Mouse (Mus musculus): ENCODE data around the gene Coq8b. TPM values are rescaled to one million over a fixed set of nuclear protein-coding genes. Genes with fewer than 3 reads are reported as not detected.

The Coq8b gene
- total RNA-seq, 1 experiment: 12.8 TPM

GRCm38 (mm10) chr7:27305091-27305730, 72.4 kb downstream of the Coq8b start:
- DNase-seq (ENCODE audit: low read depth, low spot score): no peak
- no peak for TF ChIP-seq CHD2 (IDR thresholded peaks at IDR 0.05; ENCODE audit: low read depth, low read length)
- no peak for TF ChIP-seq ZC3H11A (IDR thresholded peaks at IDR 0.05; ENCODE audit: borderline replicate concordance, low read depth, low read length)
- TF ChIP-seq MAFK (IDR thresholded peaks at IDR 0.05; ENCODE audit: insufficient read depth, low read depth, low read length): no peak
- no peak for TF ChIP-seq ZNF384 (IDR thresholded peaks at IDR 0.05; ENCODE audit: low read depth, low read length)
- TF ChIP-seq HCFC1 (IDR thresholded peaks at IDR 0.05; ENCODE audit: borderline replicate concordance, insufficient read depth, low read length): no peak
- in situ Hi-C loops (cut with MboI; ENCODE audit: low sequenced_read_pairs in 2 of 2, unreplicated experiment in 2 of 2): no loop called here
- Histone ChIP-seq H3K36me3 (ENCODE audit: control insufficient read depth, insufficient read depth, low read length, poor library complexity, severe bottlenecking) (peaks cover 14% of the 10 kb centered on the region), H3K27ac (ENCODE audit: insufficient read depth, low read depth, low read length, poor library complexity, severe bottlenecking) (peak overlapping the region; percentile 20; the same call in 1 of the 2 replicates), H3K4me1 (ENCODE audit: control insufficient read depth in 2 of 2, insufficient read depth in 2 of 2, low read length in 2 of 2, poor library complexity in 1 of 2) (peaks cover 7 to 16% of the 10 kb centered on the region in 2 experiments), H3K9me3 (ENCODE audit: control insufficient read depth, insufficient read depth, low read depth, low read length) (no peaks in the 10 kb centered on the region), H3K9ac (ENCODE audit: insufficient read depth, low read depth, low read length, poor library complexity, severe bottlenecking) (0 out of 2 replicates have a peak overlapping the region, but pooled peaks have one; percentile 13), H3K4me3 (ENCODE audit: insufficient read depth in 1 of 2, low read depth in 1 of 2, low read length in 2 of 2, poor library complexity in 1 of 2, severe bottlenecking in 1 of 2) (no peak overlapping the region)

- Histone ChIP-seq H3K36me3 (ENCODE audit: control insufficient read depth, insufficient read depth, low read length, poor library complexity, severe bottlenecking) (peaks cover 14% of the 10 kb centered on the region), H3K27ac (ENCODE audit: insufficient read depth, low read depth, low read length, poor library complexity, severe bottlenecking) (peak overlapping the region; percentile 86), H3K9me3 (ENCODE audit: control insufficient read depth, insufficient read depth, low read depth, low read length) (no peaks in the 10 kb centered on the region), H3K4me1 (ENCODE audit: control insufficient read depth in 2 of 2, insufficient read depth in 2 of 2, low read length in 2 of 2, poor library complexity in 1 of 2) (peaks cover 7 to 18% of the 10 kb centered on the region in 2 experiments), H3K4me3 (ENCODE audit: insufficient read depth in 1 of 2, low read depth in 1 of 2, low read length in 2 of 2, poor library complexity in 1 of 2, severe bottlenecking in 1 of 2) (peak overlapping the region; percentile 23 to 61; a peak in 2 of 4 replicates), H3K9ac (ENCODE audit: insufficient read depth, low read depth, low read length, poor library complexity, severe bottlenecking) (peak overlapping the region; percentile 71)
- in situ Hi-C loops (cut with MboI; ENCODE audit: low sequenced_read_pairs in 2 of 2, unreplicated experiment in 2 of 2): no loop called here
- DNase-seq (ENCODE audit: low read depth, low spot score): peak; percentile 91
- TF ChIP-seq ZC3H11A (IDR thresholded peaks at IDR 0.05; ENCODE audit: borderline replicate concordance, low read depth, low read length) (peak; percentile 47; the same call in 1 of the 2 replicates), ZNF384 (IDR thresholded peaks at IDR 0.05; ENCODE audit: low read depth, low read length) (no peak; the same call in 1 of the 2 replicates)
Measured at GRCm38 (mm10) chr7:27306161-27307160, 73.6 kb downstream of the Coq8b start.

- Histone ChIP-seq H3K9me3 (ENCODE audit: control insufficient read depth, insufficient read depth, low read depth, low read length) (no peaks in the 10 kb centered on the region), H3K27ac (ENCODE audit: insufficient read depth, low read depth, low read length, poor library complexity, severe bottlenecking) (peak overlapping the region; percentile 97), H3K4me3 (ENCODE audit: insufficient read depth in 1 of 2, low read depth in 1 of 2, low read length in 2 of 2, poor library complexity in 1 of 2, severe bottlenecking in 1 of 2) (peak overlapping the region in 1 of 2 experiments; percentile 57; a peak in 2 of 4 replicates), H3K36me3 (ENCODE audit: control insufficient read depth, insufficient read depth, low read length, poor library complexity, severe bottlenecking) (peaks cover 14% of the 10 kb centered on the region), H3K9ac (ENCODE audit: insufficient read depth, low read depth, low read length, poor library complexity, severe bottlenecking) (peak overlapping the region; percentile 72), H3K4me1 (ENCODE audit: control insufficient read depth in 2 of 2, insufficient read depth in 2 of 2, low read length in 2 of 2, poor library complexity in 1 of 2) (peaks cover 8 to 16% of the 10 kb centered on the region in 2 experiments)
- no peak for DNase-seq (ENCODE audit: low read depth, low spot score)
- TF ChIP-seq ZC3H11A (IDR thresholded peaks at IDR 0.05; ENCODE audit: borderline replicate concordance, low read depth, low read length) (no peak), HCFC1 (IDR thresholded peaks at IDR 0.05; ENCODE audit: borderline replicate concordance, insufficient read depth, low read length) (no peak), CHD2 (IDR thresholded peaks at IDR 0.05; ENCODE audit: low read depth, low read length) (no peak), MAFK (IDR thresholded peaks at IDR 0.05; ENCODE audit: insufficient read depth, low read depth, low read length) (no peak), ZNF384 (IDR thresholded peaks at IDR 0.05; ENCODE audit: low read depth, low read length) (no peak)
- in situ Hi-C loops (cut with MboI; ENCODE audit: low sequenced_read_pairs in 2 of 2, unreplicated experiment in 2 of 2): no loop called here
Measured at GRCm38 (mm10) chr7:27307551-27307950, 74.7 kb downstream of the Coq8b start.

Other genes with a start within 250 kb of the Coq8b start
- not detected in 2 replicates for gene Cyp2a12, start 203.9 kb upstream of the Coq8b start, total RNA-seq (2012; rRNA removed)
- gene Cyp2f2, start 113.1 kb upstream of the Coq8b start, total RNA-seq (2012; rRNA removed): not detected in 2 replicates
- 0.32 and 0.58 TPM in 2 replicates for gene Cyp2t4, start 79.3 kb upstream of the Coq8b start, total RNA-seq (2012; rRNA removed)
- gene Egln2, start 66.2 kb upstream of the Coq8b start, total RNA-seq (2012; rRNA removed): 53.4 and 56.3 TPM in 2 replicates
- 28.3 and 44.2 TPM in 2 replicates for gene Rab4b, start 54.1 kb upstream of the Coq8b start, total RNA-seq (2012; rRNA removed)
- 1.3 TPM in 1 of 2 replicates, not detected in the other for gene Gm21983, start 51.9 kb upstream of the Coq8b start, total RNA-seq (2012; rRNA removed)
- 12.5 and 36.3 TPM in 2 replicates for gene Mia, start 51.9 kb upstream of the Coq8b start, total RNA-seq (2012; rRNA removed)
- 10.4 and 12.0 TPM in 2 replicates for gene BC024978, start 37.2 kb upstream of the Coq8b start, total RNA-seq (2012; rRNA removed)
- 113 and 129 TPM in 2 replicates for gene Snrpa, start 36.8 kb upstream of the Coq8b start, total RNA-seq (2012; rRNA removed)
- gene Itpkc, start 4.4 kb upstream of the Coq8b start, total RNA-seq (2012; rRNA removed): 10.5 and 12.6 TPM in 2 replicates
- gene Numbl, start 25.4 kb downstream of the Coq8b start, total RNA-seq (2012; rRNA removed): 11.9 and 14.1 TPM in 2 replicates
- 65.8 and 114 TPM in 2 replicates for gene Ltbp4, start 104.7 kb downstream of the Coq8b start, total RNA-seq (2012; rRNA removed)
- 28.8 and 45.5 TPM in 2 replicates for gene Shkbp1, start 123.0 kb downstream of the Coq8b start, total RNA-seq (2012; rRNA removed)
- 1.4 and 1.5 TPM in 2 replicates for gene Gm20479, start 124.4 kb downstream of the Coq8b start, total RNA-seq (2012; rRNA removed)
- 9.1 and 18.6 TPM in 2 replicates for gene Sptbn4, start 214.7 kb downstream of the Coq8b start, total RNA-seq (2012; rRNA removed)
- gene Blvrb, start 215.0 kb downstream of the Coq8b start, total RNA-seq (2012; rRNA removed): 22.0 and 29.6 TPM in 2 replicates
- gene Sertad3, start 240.7 kb downstream of the Coq8b start, total RNA-seq (2012; rRNA removed): 5.4 and 6.2 TPM in 2 replicates

Measured in ES-E14 (cell line).